Mouse (Mus musculus) midbrain, postnatal 0 days (tissue): ENCODE data around the gene Snd1. TPM values are rescaled to one million over a fixed set of nuclear protein-coding genes. Genes with fewer than 3 reads are reported as not detected.

Experiments used
- ATAC-seq: fragments of 200-750 bp; cut with Nextera tagmentation; 2 replicates; pipeline ENCODE4 v1.8.0; 2017; ENCODE audit warnings: moderate number of reproducible peaks, mild to moderate bottlenecking, moderate TSS enrichment, moderate library complexity; ENCODE audit not compliant: low FRiP score
- DNase-seq: peaks from one replicate; pipeline ENCODE4 v3.0.0-alpha.2; 2015; ENCODE audit warnings: low spot score
- H3K27ac ChIP-seq: fragments of 300-500 bp; sonication (generic); 2 replicates; pipeline ENCODE4 v1.5.1; 2014; ENCODE audit warnings: low read depth, mild to moderate bottlenecking, low read length, mixed read lengths
- H3K27me3 ChIP-seq: fragments of 300-500 bp; sonication (generic); 2 replicates; pipeline ENCODE4 v1.6.1; 2014; ENCODE audit warnings: low read length, control low read depth, mixed read lengths; ENCODE audit not compliant: insufficient read depth
- H3K36me3 ChIP-seq: fragments of 300-500 bp; sonication (generic); 2 replicates; pipeline ENCODE4 v1.6.1; 2014; ENCODE audit warnings: low read length, control low read depth, mixed read lengths; ENCODE audit not compliant: insufficient read depth
- H3K4me1 ChIP-seq: fragments of 300-500 bp; sonication (generic); 2 replicates; pipeline ENCODE4 v1.6.1; 2014; ENCODE audit warnings: mild to moderate bottlenecking, control low read depth, antibody characterized with exemption, low read length, mixed read lengths; ENCODE audit not compliant: insufficient read depth
- H3K4me2 ChIP-seq: fragments of 300-500 bp; sonication (generic); 2 replicates; pipeline ENCODE4 v1.6.1; 2014; ENCODE audit warnings: low read depth, mild to moderate bottlenecking, low read length, mixed read lengths; ENCODE audit not compliant: poor library complexity, severe bottlenecking
- H3K4me3 ChIP-seq: fragments of 300-500 bp; sonication (generic); 2 replicates; pipeline ENCODE4 v1.5.1; 2014; ENCODE audit warnings: low read depth, mild to moderate bottlenecking, low read length, moderate library complexity
- H3K9ac ChIP-seq: fragments of 300-500 bp; sonication (generic); replicated peaks from 2 replicates; pipeline ENCODE4 v1.6.1; 2014; ENCODE audit warnings: mild to moderate bottlenecking, low read length, moderate library complexity, mixed read lengths; ENCODE audit not compliant: poor library complexity, severe bottlenecking
- H3K9me3 ChIP-seq: fragments of 300-500 bp; sonication (generic); 2 replicates; pipeline ENCODE4 v1.6.1; 2016; ENCODE audit warnings: low read length, control low read depth
- CTCF ChIP-seq: IDR thresholded peaks from 2 replicates; pipeline ENCODE4 v1.5.1; 2016; ENCODE audit warnings: antibody characterized with exemption, mild to moderate bottlenecking
- WGBS: fragments of 180-500 bp; shearing (Covaris S2); extraction: QIAGEN DNeasy Blood & Tissue Kit; methylation state at CpG from one replicate; pipeline ENCODE4 v1.1.7; 2014; 5-methylcytosine and 5-hydroxymethylcytosine counted together
- polyA plus RNA-seq: library from polyadenylated mRNA; unstranded; fragments of >200 nt; fragmentation: Nextera tagmentation; extraction: Ambion mirVana; gene quantifications from 2 replicates; pipeline ENCODE4 v1.2.1, GENCODE M21; 2015
- total RNA-seq: library from RNA; depleted of rRNA; stranded (reverse); fragments of >200 nt; gene quantifications from 2 replicates; pipeline ENCODE4 v1.2.3, GENCODE M21; 2014

Snd1 gene
- total and polyA plus RNA-seq, 2 experiments from 2014 or later: 70.6 to 81.1 TPM

DNA sequence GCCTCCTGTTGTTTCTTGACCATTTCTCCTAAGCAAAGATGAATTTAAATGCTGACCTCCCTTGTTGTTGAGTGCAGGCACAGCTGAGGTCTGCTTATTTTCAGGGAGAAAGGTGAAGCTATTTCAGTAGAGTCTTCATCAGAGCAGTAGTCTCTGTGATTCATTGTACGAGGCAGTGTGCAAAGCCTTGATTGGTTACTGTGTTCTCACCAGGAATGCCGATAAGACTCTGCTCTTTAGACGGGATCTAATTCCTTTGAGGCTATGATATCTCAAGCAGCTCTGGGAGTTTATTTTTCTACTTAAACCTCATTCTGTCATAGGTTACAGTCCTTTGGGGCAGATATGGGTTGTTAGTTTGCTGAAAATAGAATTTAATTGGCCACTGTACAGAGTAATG lies 128.9 kb downstream of the Snd1 start:
- 40% methylated on average over 3 of the region's 3 CpGs for WGBS
- DNase-seq (no peak), ATAC-seq (no peak)
- no peak overlapping the region for H3K4me3 ChIP-seq
- no peak overlapping the region for H3K27ac ChIP-seq
- no peak overlapping the region for H3K9ac ChIP-seq
- no peaks in the 10 kb centered on the region for H3K9me3 ChIP-seq
- H3K4me1 ChIP-seq: no peaks in the 10 kb centered on the region
- TF ChIP-seq CTCF: no peak
- no peaks in the 10 kb centered on the region for H3K36me3 ChIP-seq
- H3K27me3 ChIP-seq: no peaks in the 10 kb centered on the region
- no peak overlapping the region for H3K4me2 ChIP-seq

GRCm38 (mm10) chr6:28609291-28609690 lies 134.4 kb downstream of the Snd1 start:
- Histone ChIP-seq H3K4me1 (no peaks in the 10 kb centered on the region), H3K9me3 (no peaks in the 10 kb centered on the region), H3K27ac (no peak overlapping the region), H3K36me3 (no peaks in the 10 kb centered on the region), H3K4me3 (no peak overlapping the region), H3K27me3 (no peaks in the 10 kb centered on the region), H3K9ac (no peak overlapping the region), H3K4me2 (no peak overlapping the region)
- 72% methylated on average over 4 of the region's 4 CpGs for WGBS
- no peak for TF ChIP-seq CTCF
- ATAC-seq: no peak
- no peak for DNase-seq

GRCm38 (mm10) chr6:28610127-28610526 lies 135.2 kb downstream of the Snd1 start:
- no peak for DNase-seq
- Histone ChIP-seq H3K9me3 (no peaks in the 10 kb centered on the region), H3K36me3 (no peaks in the 10 kb centered on the region), H3K4me1 (no peaks in the 10 kb centered on the region), H3K27ac (no peak overlapping the region), H3K4me3 (no peak overlapping the region), H3K9ac (no peak overlapping the region), H3K4me2 (no peak overlapping the region), H3K27me3 (no peaks in the 10 kb centered on the region)
- 61% methylated on average over 1 of the region's 1 CpGs for WGBS
- no peak for TF ChIP-seq CTCF
- ATAC-seq: no peak

DNA sequence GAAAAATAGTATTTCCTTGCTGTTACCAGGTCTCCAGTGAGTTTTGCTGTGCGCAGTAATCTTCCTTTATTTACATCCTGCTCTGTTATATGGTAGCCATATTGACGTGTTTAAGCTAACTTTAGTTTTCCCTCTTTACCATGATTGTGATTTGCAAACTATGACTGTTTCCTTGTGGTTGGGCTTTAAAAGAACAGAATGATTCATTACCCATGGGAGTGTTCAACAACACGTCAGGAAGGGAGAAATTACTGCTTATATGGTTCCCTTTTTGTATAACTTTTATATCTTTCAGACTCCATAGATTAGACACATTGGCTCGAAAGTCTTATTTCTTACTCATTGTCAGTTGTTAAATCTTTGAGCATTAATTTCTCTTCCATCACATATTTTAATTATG lies 138.5 kb downstream of the Snd1 start:
- 86% methylated on average over 4 of the region's 4 CpGs for WGBS
- H3K9ac ChIP-seq: no peak overlapping the region
- H3K9me3 ChIP-seq: no peaks in the 10 kb centered on the region

GRCm38 (mm10) chr6:28614856-28615255 lies 139.9 kb downstream of the Snd1 start:
- ATAC-seq (no peak), DNase-seq (no peak)
- Histone ChIP-seq H3K27ac (no peak overlapping the region), H3K27me3 (no peaks in the 10 kb centered on the region), H3K9me3 (no peaks in the 10 kb centered on the region), H3K4me2 (no peak overlapping the region), H3K4me1 (0 out of 2 replicates have a peak, but pooled peaks cover 7% of the 10 kb centered on the region), H3K36me3 (no peaks in the 10 kb centered on the region), H3K4me3 (no peak overlapping the region), H3K9ac (no peak overlapping the region)
- 83% methylated on average over 4 of the region's 4 CpGs for WGBS
- no peak for TF ChIP-seq CTCF

More for the DNA sequence above, 138.5 kb downstream of the Snd1 start:
- TF ChIP-seq CTCF: no peak
- no peak for ATAC-seq
- Histone ChIP-seq H3K4me2 (no peak overlapping the region), H3K4me3 (no peak overlapping the region), H3K27ac (no peak overlapping the region), H3K4me1 (0 out of 2 replicates have a peak, but pooled peaks cover 3% of the 10 kb centered on the region), H3K27me3 (no peaks in the 10 kb centered on the region), H3K36me3 (no peaks in the 10 kb centered on the region)
- DNase-seq: no peak

DNA sequence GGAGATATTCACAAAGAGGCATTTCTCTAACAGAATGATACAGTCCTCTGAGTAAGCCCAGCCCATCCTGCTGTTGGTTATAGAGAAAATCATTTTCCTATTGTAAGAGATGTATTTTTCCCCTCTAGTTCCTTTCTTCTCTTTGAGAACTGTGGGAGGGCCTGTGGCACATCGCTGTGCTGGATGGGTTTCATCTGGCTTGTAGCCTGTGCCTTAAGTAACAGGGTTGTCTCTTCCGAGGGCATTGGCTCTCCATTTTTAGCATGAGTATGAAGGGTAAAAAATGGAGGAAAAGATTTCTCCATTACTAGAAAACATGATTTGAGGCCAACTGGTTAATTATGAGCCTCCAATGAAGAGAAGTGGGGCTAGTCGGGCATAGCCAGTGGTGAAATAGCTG lies 140.5 kb downstream of the Snd1 start:
- Histone ChIP-seq H3K27me3 (no peaks in the 10 kb centered on the region), H3K36me3 (no peaks in the 10 kb centered on the region), H3K4me2 (no peak overlapping the region), H3K9ac (no peak overlapping the region), H3K9me3 (no peaks in the 10 kb centered on the region), H3K4me1 (0 out of 2 replicates have a peak, but pooled peaks cover 7% of the 10 kb centered on the region), H3K27ac (no peak overlapping the region), H3K4me3 (no peak overlapping the region)
- ATAC-seq (no peak), DNase-seq (no peak)
- 78% methylated on average over 3 of the region's 3 CpGs for WGBS
- no peak for TF ChIP-seq CTCF
